Mouse (Mus musculus) heart, embryonic 16.5 days (tissue): ENCODE data around the gene Agrp. TPM values are rescaled to one million over a fixed set of nuclear protein-coding genes. Genes with fewer than 3 reads are reported as not detected.

Source experiments
- ATAC-seq: fragments of 200-750 bp; cut with Nextera tagmentation; replicated peaks from 2 replicates; pipeline ENCODE4 v1.8.0; 2017; ENCODE audit warnings: moderate number of reproducible peaks; ENCODE audit not compliant: insufficient read depth, low FRiP score; ENCODE audit errors: extremely low read depth
- H3K27ac ChIP-seq: fragments of 300-500 bp; sonication (generic); 2 replicates; pipeline ENCODE4 v1.5.1; 2014; ENCODE audit warnings: mild to moderate bottlenecking, low read length, control low read depth, moderate library complexity
- H3K27me3 ChIP-seq: fragments of 300-500 bp; sonication (generic); 2 replicates; pipeline ENCODE4 v1.6.1; 2014; ENCODE audit warnings: low read length, mixed read lengths; ENCODE audit not compliant: control insufficient read depth, insufficient read depth
- H3K36me3 ChIP-seq: fragments of 300-500 bp; sonication (generic); 2 replicates; pipeline ENCODE4 v1.6.1; 2014; ENCODE audit not compliant: control insufficient read depth, insufficient read depth
- H3K4me1 ChIP-seq: fragments of 300-500 bp; sonication (generic); 2 replicates; pipeline ENCODE4 v1.6.1; 2014; ENCODE audit warnings: low read length, mixed read lengths; ENCODE audit not compliant: control insufficient read depth, insufficient read depth
- H3K4me2 ChIP-seq: fragments of 300-500 bp; sonication (generic); 2 replicates; pipeline ENCODE4 v1.6.1; 2014; ENCODE audit warnings: low read depth, mild to moderate bottlenecking, control low read depth, low read length
- H3K4me3 ChIP-seq: fragments of 300-500 bp; sonication (generic); 2 replicates; pipeline ENCODE4 v1.5.1; 2014; ENCODE audit warnings: mild to moderate bottlenecking, control low read depth, low read length
- H3K9ac ChIP-seq: fragments of 300-500 bp; sonication (generic); 2 replicates; pipeline ENCODE4 v1.6.1; 2014; ENCODE audit warnings: low read length, control low read depth
- H3K9me3 ChIP-seq: fragments of 300-500 bp; sonication (generic); replicated peaks from 2 replicates; pipeline ENCODE4 v1.6.1; 2016; ENCODE audit warnings: low read length; ENCODE audit not compliant: control insufficient read depth
- WGBS: fragments of 180-500 bp; shearing (Covaris S2); extraction: QIAGEN DNeasy Blood & Tissue Kit; methylation state at CpG from one replicate; pipeline ENCODE4 v1.1.7; 2014; 5-methylcytosine and 5-hydroxymethylcytosine counted together
- polyA plus RNA-seq: library from polyadenylated mRNA; unstranded; fragments of >200 nt; fragmentation: Nextera tagmentation; extraction: Ambion mirVana; gene quantifications from 2 replicates; pipeline ENCODE4 v1.2.1, GENCODE M21; 2015

Gene Agrp
- polyA plus RNA-seq, 1 experiment from 2014 or later, result not detected

DNA sequence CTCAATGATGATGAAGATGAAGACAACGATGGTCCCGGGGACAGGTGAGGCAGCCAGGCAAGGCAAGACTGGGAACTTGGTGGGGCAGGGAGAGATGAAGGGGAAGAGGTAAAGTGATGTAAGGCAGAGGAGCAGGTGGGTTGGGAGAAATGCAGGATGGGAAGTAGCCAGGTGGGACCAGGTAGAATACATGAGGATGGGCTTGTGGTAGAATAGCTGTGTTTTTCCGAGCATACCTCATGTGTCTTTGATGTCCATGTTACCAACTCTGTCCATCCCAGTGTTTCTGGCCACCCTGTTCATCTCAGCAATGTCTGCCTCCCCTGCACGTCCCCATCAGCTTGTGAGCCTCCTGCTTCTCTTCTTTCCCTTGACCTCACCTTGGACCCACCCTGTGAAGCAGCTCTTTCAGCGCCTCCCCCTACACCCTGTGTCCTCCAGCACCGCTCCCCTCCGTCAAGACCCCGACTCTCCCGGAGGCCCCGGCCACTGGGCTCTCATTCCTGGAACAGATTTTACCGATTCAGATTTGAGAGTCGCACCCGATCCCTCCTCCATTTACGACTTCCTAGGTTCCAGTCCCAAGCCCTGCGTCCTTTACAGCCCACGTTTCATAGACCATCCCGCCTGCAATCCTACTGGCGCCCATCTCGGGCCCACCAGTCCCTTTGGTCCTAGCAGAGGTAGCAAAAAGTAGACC is 18.2 kb downstream of the Agrp start:
- 91% methylated on average over 19 of the region's 19 CpGs for WGBS
- peaks cover 62% of the 10 kb centered on the region for H3K36me3 ChIP-seq

DNA sequence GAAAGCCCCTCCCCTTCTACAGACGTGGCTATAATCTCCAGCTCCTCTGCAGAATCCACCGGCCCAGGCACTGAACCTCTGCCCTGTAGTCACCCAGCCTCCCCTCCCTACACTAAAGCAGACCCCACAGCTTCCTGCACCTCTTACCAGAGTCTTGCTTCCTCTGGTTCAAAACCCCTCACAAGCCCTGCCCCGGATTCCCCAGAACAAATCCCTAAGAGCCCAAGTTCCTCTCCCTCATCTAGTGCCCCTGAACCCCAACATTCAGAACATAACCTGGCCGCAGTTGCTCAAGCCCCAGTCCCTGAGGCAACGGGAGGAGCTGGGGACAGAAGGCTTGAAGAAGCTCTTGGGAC is 18.9 kb downstream of the Agrp start:
- WGBS, result 87% methylated on average over 5 of the region's 5 CpGs
- H3K4me3 ChIP-seq, result no peak overlapping the region
- ATAC-seq, result no peak
- H3K27ac ChIP-seq, result no peak overlapping the region
- H3K9ac ChIP-seq, result no peak overlapping the region
- no peak overlapping the region for H3K4me2 ChIP-seq
- H3K4me1 ChIP-seq, result peaks cover 12% of the 10 kb centered on the region
- no peaks in the 10 kb centered on the region for H3K9me3 ChIP-seq
- no peaks in the 10 kb centered on the region for H3K27me3 ChIP-seq
- peaks cover 62% of the 10 kb centered on the region for H3K36me3 ChIP-seq

More for the DNA sequence above, 18.2 kb downstream of the Agrp start:
- Histone ChIP-seq H3K4me3 (no peak overlapping the region), H3K27me3 (no peaks in the 10 kb centered on the region), H3K4me2 (no peak overlapping the region), H3K27ac (no peak overlapping the region), H3K4me1 (peaks cover 8% of the 10 kb centered on the region), H3K9me3 (no peaks in the 10 kb centered on the region), H3K9ac (no peak overlapping the region)
- ATAC-seq, result no peak

GRCm38 (mm10) chr8:105617451-105618278 is 19.5 kb downstream of the Agrp start:
- no peak overlapping the region for H3K27ac ChIP-seq
- peaks cover 13% of the 10 kb centered on the region for H3K4me1 ChIP-seq
- H3K4me2 ChIP-seq, result no peak overlapping the region
- H3K9me3 ChIP-seq, result no peaks in the 10 kb centered on the region
- WGBS, result 88% methylated on average over 21 of the region's 21 CpGs
- no peaks in the 10 kb centered on the region for H3K27me3 ChIP-seq
- H3K4me3 ChIP-seq, result no peak overlapping the region
- ATAC-seq, result no peak
- peaks cover 60% of the 10 kb centered on the region for H3K36me3 ChIP-seq
- H3K9ac ChIP-seq, result no peak overlapping the region

- H3K4me3 ChIP-seq, result no peak overlapping the region
- H3K36me3 ChIP-seq, result peaks cover 56% of the 10 kb centered on the region
- H3K27ac ChIP-seq, result no peak overlapping the region
- 90% methylated on average over 9 of the region's 9 CpGs for WGBS
- no peak overlapping the region for H3K4me2 ChIP-seq
- H3K27me3 ChIP-seq, result no peaks in the 10 kb centered on the region
- peaks cover 15% of the 10 kb centered on the region for H3K4me1 ChIP-seq
- H3K9me3 ChIP-seq, result no peaks in the 10 kb centered on the region
- no peak for ATAC-seq
- no peak overlapping the region for H3K9ac ChIP-seq
Observed at GRCm38 (mm10) chr8:105615942-105616341, 21.3 kb downstream of the Agrp start.

- WGBS, result 4% methylated on average over 46 of the region's 50 CpGs
- H3K4me3 ChIP-seq, result peak overlapping the region; percentile 67
- H3K36me3 ChIP-seq, result peaks cover 37% of the 10 kb centered on the region
- no peak overlapping the region for H3K27ac ChIP-seq
- no peaks in the 10 kb centered on the region for H3K9me3 ChIP-seq
- ATAC-seq, result peak; percentile 81
- peaks cover 20% of the 10 kb centered on the region for H3K4me1 ChIP-seq
- H3K27me3 ChIP-seq, result no peaks in the 10 kb centered on the region
- peak overlapping the region; percentile 97 for H3K4me2 ChIP-seq
- H3K9ac ChIP-seq, result peak overlapping the region; percentile 74
Observed at GRCm38 (mm10) chr8:105613830-105614511, 23.2 kb downstream of the Agrp start.

- H3K27me3 ChIP-seq, result no peaks in the 10 kb centered on the region
- H3K9ac ChIP-seq, result peak overlapping the region; percentile 65
- peaks cover 27% of the 10 kb centered on the region for H3K36me3 ChIP-seq
- WGBS, result 6% methylated on average over 20 of the region's 20 CpGs
- peak overlapping the region; percentile 97 for H3K4me2 ChIP-seq
- ATAC-seq, result 0 out of 2 replicates have a peak, but pooled peaks have one; percentile 15
- no peaks in the 10 kb centered on the region for H3K9me3 ChIP-seq
- peaks cover 26% of the 10 kb centered on the region for H3K4me1 ChIP-seq
- H3K27ac ChIP-seq, result no peak overlapping the region
- H3K4me3 ChIP-seq, result peak overlapping the region; percentile 67
Observed at GRCm38 (mm10) chr8:105613037-105613436, 24.2 kb downstream of the Agrp start.

DNA sequence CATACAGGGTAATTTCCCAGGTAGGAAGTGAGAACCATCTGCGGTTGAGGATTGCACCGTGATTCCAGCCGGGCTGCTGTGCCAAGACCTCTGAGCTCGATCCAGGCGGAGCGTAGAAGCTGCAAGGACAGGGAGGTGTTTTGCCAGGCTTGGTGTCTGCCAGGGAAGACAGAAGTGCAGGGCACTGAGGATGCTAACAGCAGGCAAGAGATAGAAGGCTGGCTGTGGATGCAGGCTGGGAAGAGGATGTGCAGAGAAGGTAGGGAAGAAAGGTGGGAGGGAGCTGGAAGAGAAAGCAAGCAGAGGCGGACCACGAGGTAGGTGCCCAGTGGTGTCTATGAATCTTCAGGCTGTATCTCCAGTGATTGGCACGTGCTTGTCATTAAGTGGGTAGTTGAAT is 25.4 kb downstream of the Agrp start:
- no peak for ATAC-seq
- H3K27me3 ChIP-seq, result no peaks in the 10 kb centered on the region
- no peak overlapping the region for H3K4me2 ChIP-seq
- H3K4me3 ChIP-seq, result no peak overlapping the region
- H3K36me3 ChIP-seq, result peaks cover 17% of the 10 kb centered on the region
- H3K9ac ChIP-seq, result no peak overlapping the region
- no peaks in the 10 kb centered on the region for H3K9me3 ChIP-seq
- peaks cover 34% of the 10 kb centered on the region for H3K4me1 ChIP-seq
- no peak overlapping the region for H3K27ac ChIP-seq
- 86% methylated on average over 9 of the region's 9 CpGs for WGBS

DNA sequence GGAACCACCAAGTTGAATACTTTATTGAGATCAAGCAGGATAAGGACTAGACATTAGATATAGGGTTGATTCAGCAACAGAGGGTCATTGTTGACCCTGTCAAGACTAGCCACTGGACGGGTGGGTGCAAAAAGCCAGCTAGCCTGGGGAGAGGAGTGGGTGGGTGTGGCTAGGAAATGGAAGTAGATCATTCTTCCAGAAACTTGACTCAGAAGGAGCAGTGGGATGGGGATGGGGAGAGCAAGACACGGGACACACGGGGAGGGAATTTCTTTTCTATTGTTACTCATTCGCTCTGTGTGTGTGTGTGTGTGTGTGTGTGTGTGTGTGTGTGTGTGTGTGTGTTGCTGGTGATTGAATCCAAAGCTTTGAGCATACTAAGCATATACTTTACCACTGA is 27.4 kb downstream of the Agrp start:
- Histone ChIP-seq H3K27me3 (no peaks in the 10 kb centered on the region), H3K9ac (no peak overlapping the region), H3K36me3 (no peaks in the 10 kb centered on the region), H3K4me1 (peaks cover 38% of the 10 kb centered on the region), H3K4me2 (no peak overlapping the region), H3K9me3 (no peaks in the 10 kb centered on the region), H3K4me3 (no peak overlapping the region), H3K27ac (no peak overlapping the region)
- ATAC-seq, result no peak
- WGBS, result 48% methylated on average over 4 of the region's 4 CpGs

GRCm38 (mm10) chr8:105609355-105609754 is 27.8 kb downstream of the Agrp start:
- Histone ChIP-seq H3K27ac (peak overlapping the region; percentile 34; the same call in 1 of the 2 replicates), H3K4me3 (no peak overlapping the region), H3K4me2 (no peak overlapping the region), H3K9ac (no peak overlapping the region), H3K27me3 (no peaks in the 10 kb centered on the region), H3K4me1 (peaks cover 40% of the 10 kb centered on the region), H3K9me3 (no peaks in the 10 kb centered on the region), H3K36me3 (no peaks in the 10 kb centered on the region)
- WGBS, result 55% methylated on average over 2 of the region's 2 CpGs
- ATAC-seq, result no peak
